Mouse (Mus musculus) layer of hippocampus, adult 2 months (tissue): ENCODE measurements around the gene Ppp1r14b. TPM values are rescaled to one million over a fixed set of nuclear protein-coding genes. Genes with fewer than 3 reads are reported as not detected.

Source experiments
- DNase-seq, 2 experiments: peaks; one replicate each; pipeline ENCODE4 v3.0.0; 2022; ENCODE audit warnings: low spot score in 2 of 2
- H3K27ac ChIP-seq: fragments of 200-600 bp; 2 replicates; pipeline ENCODE4 v1.8.1; 2022
- H3K4me3 ChIP-seq: fragments of 200-600 bp; 2 replicates; pipeline ENCODE4 v1.8.1; 2022; ENCODE audit warnings: mild to moderate bottlenecking
- CTCF ChIP-seq: fragments of 200-600 bp; conservative IDR thresholded peaks from 2 replicates; pipeline ENCODE4 v1.8.1; 2022; ENCODE audit warnings: antibody characterized with exemption, mild to moderate bottlenecking, moderate library complexity
- total RNA-seq, 2 experiments: library from RNA; stranded (reverse); gene quantifications; 2 replicates each; pipeline ENCODE4 v1.2.3; 2021

Gene Ppp1r14b
- total RNA-seq, 2 experiments from 2014 or later = 68.2 to 71.4 TPM

DNA sequence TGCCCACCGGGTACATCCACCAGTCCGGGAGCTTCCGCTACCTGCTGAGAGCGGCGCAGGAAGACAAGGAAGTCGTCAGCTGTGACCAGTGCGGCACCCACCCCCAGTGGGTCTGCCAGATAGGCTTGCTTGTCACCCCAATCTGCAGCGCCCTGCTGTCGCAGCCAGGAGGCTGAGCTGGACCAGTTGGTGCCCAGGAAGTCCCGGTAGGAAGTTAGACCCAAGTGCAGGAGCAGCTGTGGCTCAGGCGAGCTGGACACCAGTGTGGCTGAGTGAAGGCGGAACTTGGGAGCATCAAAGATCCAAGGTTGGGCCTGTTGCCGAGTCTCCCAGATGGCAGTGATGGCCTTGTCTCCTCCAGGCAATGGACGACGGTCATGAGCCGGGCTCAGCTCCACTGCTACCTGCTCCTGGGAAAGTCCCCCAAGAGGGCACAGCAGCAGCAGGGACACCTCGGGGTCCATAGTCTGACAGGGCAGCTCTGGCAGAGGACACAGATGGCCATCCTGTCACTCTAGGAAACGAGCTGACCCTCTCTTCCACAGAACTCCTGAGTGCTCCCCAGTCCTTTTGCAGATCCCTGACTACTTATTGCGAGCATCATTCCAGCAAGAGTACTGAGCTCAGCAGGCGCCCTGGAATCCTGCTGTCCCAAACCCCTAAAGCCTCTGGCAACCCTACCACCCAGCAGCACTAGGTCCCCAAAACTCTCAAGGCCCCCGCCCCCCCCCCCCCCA is 20.7 kb downstream of the Ppp1r14b start:
- H3K27ac ChIP-seq = peak overlapping the region; percentile 87

DNA sequence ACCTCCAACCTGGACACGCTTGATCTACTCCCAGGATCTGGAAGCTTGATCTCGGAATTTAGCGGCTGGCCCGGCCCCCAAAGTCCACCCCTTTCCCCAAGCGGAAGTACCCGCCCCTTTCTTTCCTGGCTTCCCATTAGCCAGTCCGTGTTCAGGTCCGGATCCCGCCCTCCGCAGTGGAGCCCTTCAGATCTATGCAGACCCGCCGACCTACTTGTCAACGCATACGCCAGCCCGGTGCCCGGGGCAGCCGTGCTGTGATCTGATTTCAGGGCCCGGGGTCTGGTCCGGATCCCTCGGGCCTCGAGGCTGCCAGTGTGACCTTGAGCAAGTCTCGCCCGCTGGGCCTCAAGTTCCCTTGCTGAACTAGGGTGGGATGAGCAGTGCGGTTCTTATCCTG is 21.2 kb downstream of the Ppp1r14b start, which contains the start of the genes Nudt22 and Trpt1:
Gene Nudt22 (minus strand): TSS at position 112 of the 400 bp plus-strand sequence.
Gene Trpt1 (plus strand): TSS at position 126 of the 400 bp plus-strand sequence.
- no peak for TF ChIP-seq CTCF
- H3K4me3 ChIP-seq = peak within 1 kb of the TSS; percentile 80
- peak; percentile 81 to 91 for DNase-seq
- peak within 1 kb of the TSS; percentile 87 for H3K27ac ChIP-seq

More for the DNA sequence above, 20.7 kb downstream of the Ppp1r14b start:
- DNase-seq = no peak
- TF ChIP-seq CTCF = no peak
- peak overlapping the region; percentile 80 for H3K4me3 ChIP-seq

DNA sequence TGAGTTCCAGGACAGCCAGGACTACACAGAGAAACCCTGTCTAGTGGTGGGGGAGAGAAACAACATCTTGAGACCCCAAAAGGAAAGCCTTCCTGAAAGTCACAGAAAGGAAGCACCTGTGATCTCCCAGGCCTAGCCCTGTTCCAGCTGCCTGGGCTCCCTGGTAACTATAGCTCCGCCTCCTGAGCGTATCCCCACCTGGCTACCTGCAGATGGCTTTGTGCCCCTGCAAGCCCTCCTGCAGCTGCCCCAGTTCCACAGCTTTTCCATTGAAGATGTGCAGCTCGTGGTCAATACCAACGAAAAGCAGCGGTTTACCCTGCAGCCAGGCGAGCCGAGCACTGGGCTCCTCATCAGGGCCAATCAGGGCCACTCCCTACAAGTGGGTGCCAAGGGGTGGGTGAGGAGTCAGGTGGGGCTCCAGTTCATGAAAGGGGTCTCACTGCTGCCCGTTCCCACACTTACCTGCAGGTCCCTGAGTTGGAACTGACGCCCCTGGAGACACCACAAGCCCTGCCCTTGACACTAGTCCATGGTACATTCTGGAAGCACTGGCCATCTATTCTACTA is 23.0 kb downstream of the Ppp1r14b start:
- TF ChIP-seq CTCF = no peak
- DNase-seq = no peak
- H3K27ac ChIP-seq = no peak overlapping the region
- no peak overlapping the region for H3K4me3 ChIP-seq

DNA sequence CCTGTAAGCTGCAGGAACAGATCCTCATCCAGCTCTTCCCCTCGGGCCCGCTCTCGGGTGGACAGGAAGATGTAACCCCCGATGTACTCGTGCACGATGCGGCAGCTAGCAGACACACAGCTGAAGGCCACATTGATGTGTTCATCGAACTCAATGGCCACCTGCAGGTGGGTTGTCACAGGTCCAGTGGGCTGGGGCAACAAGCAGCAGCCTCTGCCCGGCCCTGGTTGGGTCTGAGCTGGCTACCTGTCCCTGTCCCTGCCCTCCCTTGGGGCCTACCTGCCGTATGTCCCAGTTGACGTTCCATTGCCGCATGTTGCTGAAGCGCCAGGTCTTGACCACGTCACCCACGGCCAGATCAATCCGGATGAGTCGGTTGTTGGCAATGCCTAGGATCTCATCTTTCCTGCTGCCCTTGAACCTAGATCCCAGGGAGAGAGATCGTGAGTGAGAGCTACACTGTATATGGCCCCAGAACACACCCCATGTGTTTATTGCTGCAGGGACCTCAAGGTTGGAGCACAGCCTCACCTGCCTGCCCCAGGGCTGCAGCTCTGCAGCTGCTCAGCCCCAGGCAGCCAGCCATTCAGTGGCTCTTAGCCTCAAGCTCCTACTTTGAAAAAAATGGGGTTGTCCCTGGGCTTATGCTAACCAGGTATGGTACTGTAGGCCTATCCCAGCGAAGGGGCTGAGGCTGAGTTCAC is 24.7 kb downstream of the Ppp1r14b start:
- no peak for TF ChIP-seq CTCF
- H3K27ac ChIP-seq = no peak overlapping the region
- no peak for DNase-seq

DNA sequence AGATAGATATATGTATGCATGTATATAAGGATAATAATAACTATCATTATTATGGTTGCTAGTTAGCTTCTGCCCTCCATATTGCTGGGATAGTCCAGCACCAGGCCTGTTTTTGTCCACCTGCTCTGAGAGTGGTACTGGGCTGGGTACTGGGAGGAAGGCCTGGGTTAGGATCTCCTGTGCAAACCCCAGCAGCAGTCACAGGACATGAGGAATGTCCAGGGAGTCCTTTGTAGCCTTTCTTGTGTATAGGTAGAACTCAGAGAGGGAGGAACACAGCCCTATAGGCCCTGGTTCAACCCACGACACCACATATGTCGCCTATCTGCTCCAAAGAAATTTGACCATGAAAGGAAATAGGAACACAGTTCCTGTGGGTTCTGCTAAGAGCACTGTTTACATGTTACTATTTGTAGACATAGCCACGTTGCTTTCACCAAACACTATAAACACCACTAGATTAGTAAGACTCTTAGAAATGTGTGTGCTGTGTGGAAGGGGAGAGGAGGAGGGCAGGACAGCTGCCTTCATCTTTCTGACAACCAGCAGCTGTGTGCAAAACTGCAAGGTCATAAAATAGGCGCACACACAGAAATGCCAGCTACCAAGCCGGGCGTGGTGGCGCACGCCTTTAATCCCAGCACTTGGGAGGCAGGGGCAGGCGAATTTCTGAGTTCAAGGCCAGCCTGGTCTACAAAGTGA is 32.3 kb downstream of the Ppp1r14b start:
- TF ChIP-seq CTCF = no peak
- Histone ChIP-seq H3K4me3 (no peak overlapping the region), H3K27ac (no peak overlapping the region)
- no peak for DNase-seq

More for the DNA sequence above, 24.7 kb downstream of the Ppp1r14b start:
- H3K4me3 ChIP-seq = no peak overlapping the region

DNA sequence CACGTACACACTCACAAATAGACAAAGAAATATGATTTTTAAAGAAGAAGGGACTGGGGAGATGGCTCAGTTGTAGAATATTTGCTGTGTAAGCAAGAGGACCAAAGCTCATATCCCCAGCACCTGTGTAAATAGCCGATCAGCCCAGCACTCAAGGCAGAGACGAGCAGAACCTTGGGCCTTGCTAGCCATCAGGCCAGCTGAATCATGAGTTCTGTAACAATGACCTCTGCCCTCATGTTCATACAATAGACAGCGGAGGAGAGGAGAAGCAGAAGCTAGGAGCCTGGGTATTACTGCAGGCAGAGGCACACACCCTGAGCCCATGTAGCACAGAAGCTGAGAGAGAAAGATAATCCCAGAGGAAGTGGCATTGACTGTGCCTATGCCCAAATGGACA is 37.7 kb downstream of the Ppp1r14b start:
- H3K4me3 ChIP-seq = no peak overlapping the region
- no peak overlapping the region for H3K27ac ChIP-seq
- DNase-seq = no peak
- no peak for TF ChIP-seq CTCF

DNA sequence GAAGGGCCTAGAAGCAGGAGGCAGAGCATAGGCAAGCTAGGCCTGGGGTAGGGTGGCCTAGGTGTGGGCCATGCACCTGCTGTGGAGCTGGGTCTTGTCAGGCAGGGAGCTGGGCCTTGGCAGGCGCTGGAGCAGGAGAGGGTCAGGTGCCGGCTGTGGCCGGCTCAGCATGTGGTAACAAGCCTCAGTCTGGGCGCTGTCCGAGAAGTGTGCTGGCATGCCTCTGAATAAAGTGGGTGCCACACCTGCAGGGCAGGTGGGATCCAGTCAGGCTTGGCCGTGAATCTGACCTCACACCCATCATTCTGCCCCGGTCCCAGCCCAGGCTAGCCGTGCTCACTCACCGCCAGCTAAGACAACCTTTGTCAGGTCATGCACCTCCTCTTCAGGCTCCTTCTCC is 39.2 kb downstream of the Ppp1r14b start:
- DNase-seq = no peak
- Histone ChIP-seq H3K27ac (no peak overlapping the region), H3K4me3 (no peak overlapping the region)
- no peak for TF ChIP-seq CTCF

DNA sequence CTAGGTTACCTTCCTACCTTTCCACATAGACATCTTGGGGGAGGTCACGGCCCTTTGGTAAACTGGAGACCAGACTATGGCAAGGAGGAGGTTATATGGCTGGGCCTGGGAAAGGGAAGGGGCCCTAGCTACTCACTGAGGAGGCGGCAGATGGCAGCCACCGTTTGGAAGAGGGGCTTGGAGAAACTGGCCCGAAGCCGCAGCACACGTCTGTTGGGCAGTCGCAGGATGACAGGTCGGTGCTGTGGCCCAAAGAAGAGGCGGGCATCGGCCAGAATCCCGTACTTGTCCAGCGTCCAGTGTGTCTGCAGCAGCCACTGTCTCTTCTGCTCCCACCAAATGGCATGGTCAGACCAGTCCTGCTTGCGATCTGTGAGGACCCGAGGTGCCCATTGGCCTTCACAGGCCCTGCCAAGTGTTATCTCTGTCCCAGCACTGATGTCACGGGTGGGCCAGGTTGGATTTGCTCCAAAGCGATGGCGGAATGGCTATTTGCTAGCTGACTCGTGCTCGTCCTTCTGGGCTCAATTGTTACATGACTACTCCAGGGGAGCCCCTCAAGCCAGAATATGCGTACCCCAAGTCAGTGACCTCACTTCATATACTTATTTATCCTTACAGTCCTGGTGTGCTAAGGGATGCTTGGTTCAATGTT is 39.8 kb downstream of the Ppp1r14b start:
- DNase-seq = no peak
- no peak overlapping the region for H3K4me3 ChIP-seq
- no peak overlapping the region for H3K27ac ChIP-seq
- TF ChIP-seq CTCF = no peak

DNA sequence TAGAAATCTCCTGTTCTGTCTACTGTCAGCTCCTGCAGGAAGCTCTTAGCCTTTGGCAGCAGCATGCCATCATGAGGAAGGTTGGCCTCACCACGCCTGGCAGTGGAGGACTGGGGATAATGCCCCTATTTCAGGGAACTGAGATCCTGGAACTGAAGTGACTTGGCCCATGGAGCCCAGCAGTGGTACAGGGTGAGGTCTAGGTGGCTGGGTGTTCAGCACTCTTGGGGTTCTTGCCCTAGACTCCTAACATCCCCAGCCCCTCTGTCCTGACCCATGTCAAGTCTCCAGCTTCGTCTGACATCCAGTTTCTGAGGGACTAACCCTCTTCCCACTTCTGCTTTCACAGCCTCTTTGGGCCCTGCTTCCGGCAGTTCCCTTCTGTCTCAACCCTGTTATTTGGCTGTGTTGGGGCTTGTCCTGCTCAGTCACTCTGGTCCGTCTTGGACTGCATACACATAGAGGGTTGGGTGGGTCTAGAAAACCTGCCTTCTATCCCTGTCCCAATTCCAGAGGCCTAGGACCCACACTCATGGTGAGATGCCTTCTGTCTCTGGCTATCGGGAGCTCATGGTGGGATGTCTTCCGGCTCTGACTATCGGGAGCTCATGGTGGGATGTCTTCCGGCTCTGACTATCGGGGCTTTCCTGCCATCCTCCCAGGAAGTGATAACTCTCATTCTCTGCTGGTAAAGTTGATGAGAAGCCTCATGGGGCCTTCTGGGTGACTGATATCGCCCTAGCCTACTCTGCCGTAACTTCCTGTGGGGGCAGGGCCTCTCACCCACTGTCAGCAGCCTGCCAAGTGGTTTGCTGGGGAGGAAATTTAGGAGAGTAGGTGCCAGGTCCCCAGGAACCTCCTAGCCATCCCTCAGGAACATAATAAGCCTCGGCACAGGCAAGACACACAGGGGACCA is 43.0 kb downstream of the Ppp1r14b start:
- no peak for DNase-seq
- H3K4me3 ChIP-seq = no peak overlapping the region
- H3K27ac ChIP-seq = 0 out of 2 replicates have a peak overlapping the region, but pooled peaks have one; percentile 18
- no peak for TF ChIP-seq CTCF

DNA sequence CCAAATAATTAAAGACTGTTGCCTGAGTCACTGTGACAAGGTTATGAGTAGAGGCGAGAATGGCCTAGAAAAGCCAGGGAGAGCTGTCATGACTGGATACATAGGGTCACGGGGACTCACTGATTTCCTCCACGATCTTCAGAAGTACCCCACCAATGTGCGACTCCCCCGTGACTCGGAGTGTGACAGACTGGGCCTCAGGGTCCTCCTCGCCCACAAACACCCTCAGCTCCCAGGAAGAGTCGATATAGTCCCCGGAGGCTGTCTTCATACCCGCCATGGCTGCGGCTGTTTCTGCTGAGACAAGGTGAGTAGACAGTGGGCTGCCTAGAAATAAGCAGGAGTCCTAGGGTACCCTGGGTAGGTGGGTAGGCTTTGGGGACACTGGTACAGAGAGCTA is 43.8 kb downstream of the Ppp1r14b start:
- H3K27ac ChIP-seq = 0 out of 2 replicates have a peak overlapping the region, but pooled peaks have one; percentile 18
- H3K4me3 ChIP-seq = no peak overlapping the region; the same call in 1 of the 2 replicates
- no peak for DNase-seq
- TF ChIP-seq CTCF = no peak

DNA sequence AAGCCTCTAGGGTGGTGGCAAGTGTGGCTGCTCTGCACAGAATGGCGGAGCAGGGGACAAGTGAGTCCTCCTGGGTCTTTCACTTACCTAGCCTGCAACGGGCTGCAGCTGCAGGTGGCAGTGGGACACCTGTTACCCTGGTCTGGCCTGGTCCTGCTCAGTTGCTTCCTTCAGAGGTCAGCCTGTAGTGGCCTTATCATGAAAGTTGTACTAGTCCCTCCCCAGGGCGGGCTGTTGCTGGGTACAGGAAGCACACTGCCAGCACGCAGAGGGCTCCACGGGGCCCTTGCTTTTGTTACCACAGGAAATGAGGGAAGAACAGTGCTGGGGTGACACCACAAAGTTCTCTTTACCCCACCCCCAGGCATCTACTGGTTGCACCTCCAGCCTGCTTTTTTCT is 44.4 kb downstream of the Ppp1r14b start, which contains the start of gene Fermt3:
Gene Fermt3 (minus strand): TSS at position 279 of the 400 bp plus-strand sequence.
- DNase-seq = no peak
- TF ChIP-seq CTCF = no peak
- H3K4me3 ChIP-seq = no peak within 1 kb of the TSS; the same call in 1 of the 2 replicates
- H3K27ac ChIP-seq = peak within 1 kb of the TSS; percentile 21
